Mouse (Mus musculus): Measurements from ENCODE around the gene Hist1h4b.

DNA sequence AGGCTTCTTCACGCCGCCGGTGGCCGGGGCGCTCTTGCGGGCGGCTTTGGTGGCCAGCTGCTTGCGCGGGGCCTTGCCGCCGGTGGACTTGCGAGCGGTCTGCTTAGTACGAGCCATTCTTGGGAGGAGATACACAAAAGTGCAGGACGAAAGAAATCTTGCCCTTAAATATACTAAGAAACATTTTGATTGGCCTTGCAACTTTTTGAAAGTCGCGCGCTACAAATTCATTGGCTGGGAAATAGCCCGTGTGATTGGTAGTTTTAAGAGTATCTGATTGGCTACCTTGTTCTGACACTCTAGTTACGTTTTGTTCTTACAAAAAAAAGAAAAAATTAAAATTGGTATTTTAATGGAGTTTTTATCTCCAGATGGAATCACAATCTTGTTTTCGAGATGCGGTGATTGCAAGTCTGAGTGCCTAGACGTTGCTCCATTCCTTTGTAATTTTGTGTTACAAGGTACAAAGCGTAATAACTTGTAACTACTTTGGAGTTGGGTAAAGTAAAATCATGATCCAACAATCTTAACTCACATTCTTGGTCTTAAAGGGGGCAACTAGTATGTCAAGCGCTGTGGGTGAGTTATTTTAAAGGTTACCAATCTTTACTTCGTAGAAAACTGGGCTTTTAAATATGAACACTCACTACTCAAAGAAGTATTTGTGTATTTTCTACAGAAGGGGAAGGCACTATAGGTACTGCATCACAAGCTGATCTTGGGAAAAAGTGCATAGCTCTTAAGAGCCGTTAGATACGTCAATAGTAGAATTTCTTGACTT, 11.2 kb upstream of the Hist1h4b start, which contains the start of gene Hist1h3c:
- TF ChIP-seq TAL1 (IDR thresholded peaks at IDR 0.05; ENCODE audit: low read length) (no peak), GATA1 (IDR thresholded peaks at IDR 0.05; ENCODE audit: low read length) (peak; percentile 24; the same call in 1 of the 2 replicates)

Data from erythroblast, embryonic 14.5 days (primary cell).